Comparison of ENCODE assay signal across 9 mouse cellular contexts in the genomic region with DNA sequence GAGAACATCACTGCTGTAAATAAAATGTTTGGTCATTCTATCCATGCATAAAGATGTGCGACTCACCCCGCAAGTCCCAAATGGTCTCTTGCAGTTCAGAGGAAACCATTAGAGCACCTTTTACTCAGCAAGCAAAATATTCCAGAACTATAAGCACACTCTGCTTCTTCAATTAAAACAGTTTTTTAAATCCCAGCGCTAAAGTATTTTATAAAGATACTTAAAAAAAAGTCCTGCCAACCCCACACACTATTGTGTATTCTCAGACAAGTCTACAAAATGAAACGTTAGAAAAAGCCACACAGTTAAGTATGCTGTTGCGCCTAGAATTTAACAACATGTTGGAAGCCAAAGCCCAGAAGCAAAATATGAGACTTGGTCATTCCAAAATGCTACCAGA. TPM values are rescaled to one million over a fixed set of nuclear protein-coding genes. Genes with fewer than 3 reads are reported as not detected.
A peak's percentile ranks its signal among the peaks of the same experiment; 100 is the strongest.
DNase-seq lines count a peak whose midpoint lies in the region; ATAC-seq lines count a peak whose summit lies in the region.
"Had no signal": no experiment of that assay in that cellular context is flagged by ENCODE, and none has a peak within 500 bp of the region (broad histone marks: within the 10 kb centered on the region; RNA-seq: fewer than 3 reads in every experiment).

No protein-coding gene starts in this region.

- H3K4me1 ChIP-seq in limb, embryonic 11.5 days (ENCODE audit: control insufficient read depth, insufficient read depth, low read length): no peaks in the 10 kb centered on the region
- H3K4me1 ChIP-seq in limb, embryonic 10.5 days: no peaks in the 10 kb centered on the region; the same call in 1 of the 2 replicates
- no peaks in the 10 kb centered on the region for H3K4me1 ChIP-seq in forebrain, embryonic 16.5 days (replicated peaks; ENCODE audit: control insufficient read depth, insufficient read depth, low read length)
- peaks cover 7% of the 10 kb centered on the region for H3K4me1 ChIP-seq in midbrain, embryonic 15.5 days

- ATAC-seq in limb, embryonic 11.5 days (ENCODE audit: insufficient number of reproducible peaks, low FRiP score, low TSS enrichment, low read depth): no peak
- no peak for ATAC-seq in forebrain, embryonic 16.5 days
- ATAC-seq in midbrain, embryonic 15.5 days (replicated peaks): no peak

- no peak overlapping the region for H3K9ac ChIP-seq in limb, embryonic 11.5 days (ENCODE audit: low read length)
- peak overlapping the region; percentile 76; the same call in 1 of the 2 replicates for H3K9ac ChIP-seq in forebrain, embryonic 16.5 days (replicated peaks; ENCODE audit: low read depth, low read length)
- peak overlapping the region; percentile 77; the same call in 1 of the 2 replicates for H3K9ac ChIP-seq in midbrain, embryonic 15.5 days

- H3K36me3 ChIP-seq in limb, embryonic 11.5 days (ENCODE audit: control insufficient read depth, insufficient read depth, low read length): no peaks in the 10 kb centered on the region
- H3K36me3 ChIP-seq in limb, embryonic 10.5 days: no peaks in the 10 kb centered on the region
- H3K36me3 ChIP-seq in forebrain, embryonic 16.5 days (ENCODE audit: control insufficient read depth, insufficient read depth): no peaks in the 10 kb centered on the region
- no peaks in the 10 kb centered on the region for H3K36me3 ChIP-seq in midbrain, embryonic 15.5 days (replicated peaks)

- peak overlapping the region; percentile 69; the same call in 1 of the 2 replicates for H3K4me2 ChIP-seq in limb, embryonic 11.5 days (ENCODE audit: low read depth, severe bottlenecking)
- peak overlapping the region; percentile 51 for H3K4me2 ChIP-seq in forebrain, embryonic 16.5 days (ENCODE audit: low read length)
- peak overlapping the region; percentile 60 for H3K4me2 ChIP-seq in midbrain, embryonic 15.5 days

- H3K27me3 ChIP-seq in limb, embryonic 11.5 days (ENCODE audit: control insufficient read depth, insufficient read depth, low read length): peaks cover 24% of the 10 kb centered on the region
- H3K27me3 ChIP-seq in limb, embryonic 10.5 days (ENCODE audit: low read depth, poor library complexity, severe bottlenecking): peaks cover 100% of the 10 kb centered on the region
- H3K27me3 ChIP-seq in forebrain, embryonic 16.5 days (replicated peaks; ENCODE audit: control insufficient read depth, insufficient read depth, low read length): 0 out of 2 replicates have a peak, but pooled peaks cover 3% of the 10 kb centered on the region
- H3K27me3 ChIP-seq in midbrain, embryonic 15.5 days (replicated peaks): peaks cover 8% of the 10 kb centered on the region; the same call in 1 of the 2 replicates

- peak; percentile 21 for DNase-seq in embryo, embryonic 10.5 days (ENCODE audit: low spot score)
- DNase-seq in embryo, embryonic 9.5 days (ENCODE audit: extremely low spot score): no peak
- DNase-seq in limb, embryonic 11.5 days (ENCODE audit: low spot score): no peak
- no peak for DNase-seq in limb, embryonic 10.5 days (ENCODE audit: low spot score)
- DNase-seq in layer of hippocampus, adult 8-10 months (ENCODE audit: low spot score in 2 of 2): no peak
- DNase-seq in frontal cortex, postnatal 10 days (ENCODE audit: low spot score in 2 of 2): no peak

- no peak overlapping the region for H3K27ac ChIP-seq in limb, embryonic 11.5 days (replicated peaks; ENCODE audit: low read depth, low read length)
- H3K27ac ChIP-seq in limb, embryonic 10.5 days: no peak overlapping the region
- peak overlapping the region; percentile 96; the same call in 1 of the 2 replicates for H3K27ac ChIP-seq in forebrain, embryonic 16.5 days (ENCODE audit: low read length)
- H3K27ac ChIP-seq in midbrain, embryonic 15.5 days: no peak overlapping the region

- WGBS in limb, embryonic 11.5 days: 57% methylated on average over 5 of the region's 5 CpGs
- 59% methylated on average over 5 of the region's 5 CpGs for WGBS in limb, embryonic 10.5 days
- 35% methylated on average over 5 of the region's 5 CpGs for WGBS in forebrain, embryonic 16.5 days
- WGBS in midbrain, embryonic 15.5 days: 47% methylated on average over 5 of the region's 5 CpGs

- no peaks in the 10 kb centered on the region for H3K9me3 ChIP-seq in limb, embryonic 11.5 days (ENCODE audit: control insufficient read depth, low read length)
- H3K9me3 ChIP-seq in limb, embryonic 10.5 days (replicated peaks): no peaks in the 10 kb centered on the region; the same call in 1 of the 2 replicates
- no peaks in the 10 kb centered on the region for H3K9me3 ChIP-seq in forebrain, embryonic 16.5 days (ENCODE audit: control insufficient read depth, low read length)
- H3K9me3 ChIP-seq in midbrain, embryonic 15.5 days: no peaks in the 10 kb centered on the region

- H3K4me3 ChIP-seq in limb, embryonic 11.5 days (ENCODE audit: low read depth, low read length): no peak overlapping the region
- no peak overlapping the region for H3K4me3 ChIP-seq in limb, embryonic 10.5 days
- H3K4me3 ChIP-seq in forebrain, embryonic 16.5 days (replicated peaks; ENCODE audit: low read length): peak overlapping the region; percentile 61
- H3K4me3 ChIP-seq in midbrain, embryonic 15.5 days: peak overlapping the region; percentile 68

RNA-seq across cellular contexts. Expression of gene Nexmif, which starts 1.9 kb away (rescaled TPM):
- 1.2 and 1.6 TPM in 2 replicates for polyA plus RNA-seq in limb, embryonic 11.5 days (2014; fragmentation: Nextera tagmentation; extraction: Ambion mirVana)
- polyA plus RNA-seq in limb, embryonic 10.5 days (2016; fragmentation: Nextera tagmentation; extraction: Ambion mirVana): 0.40 and 0.83 TPM in 2 replicates
- 18.1 and 19.4 TPM in 2 replicates for polyA plus RNA-seq in forebrain, embryonic 16.5 days (2015; fragmentation: Nextera tagmentation; extraction: Ambion mirVana)
- 20.1 and 20.9 TPM in 2 replicates for polyA plus RNA-seq in midbrain, embryonic 15.5 days (2015; fragmentation: Nextera tagmentation; extraction: Ambion mirVana)
- total RNA-seq in layer of hippocampus, adult 8-10 months (2022): 10 to 100 TPM; 30.5 to 38.7 (median 34.6) TPM
- polyA plus RNA-seq: Patski had no signal

Comparison
In these comparisons a context has a peak if more than half of its experiments do, and no peak if none do; other contexts are left out.
1. H3K4me3 ChIP-seq: peak in forebrain, embryonic 16.5 days (single experiment) and midbrain, embryonic 15.5 days (single experiment); none in limb, embryonic 11.5 days (single experiment) and limb, embryonic 10.5 days (single experiment).
2. Peak in every context shown above with its lines, with median percentiles within 50 percentile points of each other: H3K4me2 ChIP-seq.